Mouse (Mus musculus) WW6 (cell line): Measurements from ENCODE around the gene Gm21970.
"Not testable (repeated sequence)": the region's sequence is repeated elsewhere in the genome, so short reads cannot be mapped to it uniquely, and the experiment has no call there.

Source experiments
- DNase-seq: peaks from one replicate; pipeline ENCODE4 v3.0.0-alpha.2; 2013; ENCODE audit warnings: low read depth, low spot score

Gene Gm21970

DNA sequence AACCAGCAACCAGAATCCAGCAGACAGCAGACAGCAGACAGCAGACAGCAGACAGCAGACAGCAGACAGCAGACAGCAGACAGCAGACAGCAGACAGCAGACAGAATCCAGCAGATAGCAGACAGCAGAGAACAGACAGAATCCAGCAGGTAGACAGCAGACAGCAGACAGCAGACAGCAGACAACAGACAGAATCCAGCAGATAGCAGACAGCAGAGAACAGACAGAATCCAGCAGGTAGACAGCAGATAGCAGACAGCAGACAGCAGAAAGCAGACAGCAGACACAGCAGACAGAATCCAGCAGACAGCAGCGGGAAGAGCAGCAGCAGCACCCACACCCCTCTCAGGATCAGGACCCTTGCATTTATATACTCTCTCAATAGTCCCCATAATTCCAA lies 47.1 kb downstream of the Gm21970 start:
- not testable (repeated sequence) for DNase-seq

DNA sequence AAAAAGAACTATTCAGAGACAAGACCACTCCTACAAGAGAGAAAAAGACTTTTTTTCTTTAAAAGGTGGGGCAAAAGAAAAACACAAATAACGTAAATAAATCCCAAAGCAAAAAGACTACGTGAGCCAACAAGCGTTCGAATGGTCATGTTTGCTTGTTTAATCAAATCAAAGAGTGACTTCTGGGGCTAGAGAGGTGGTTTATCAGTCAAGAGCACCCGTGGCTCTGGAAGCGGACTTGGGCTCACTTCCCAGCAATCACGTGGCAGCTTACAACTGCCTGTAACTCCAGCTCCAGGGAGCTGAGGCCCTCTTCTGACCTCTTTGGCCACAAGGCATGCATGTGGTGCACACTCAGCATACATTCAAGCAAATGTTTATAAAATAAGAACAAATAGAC lies 49.8 kb downstream of the Gm21970 start:
- DNase-seq = no peak

GRCm38 (mm10) chr16:91441811-91442240 lies 50.3 kb downstream of the Gm21970 start:
- no peak for DNase-seq

- DNase-seq = no peak
Observed at GRCm38 (mm10) chr16:91442446-91442845, 50.9 kb downstream of the Gm21970 start.

DNA sequence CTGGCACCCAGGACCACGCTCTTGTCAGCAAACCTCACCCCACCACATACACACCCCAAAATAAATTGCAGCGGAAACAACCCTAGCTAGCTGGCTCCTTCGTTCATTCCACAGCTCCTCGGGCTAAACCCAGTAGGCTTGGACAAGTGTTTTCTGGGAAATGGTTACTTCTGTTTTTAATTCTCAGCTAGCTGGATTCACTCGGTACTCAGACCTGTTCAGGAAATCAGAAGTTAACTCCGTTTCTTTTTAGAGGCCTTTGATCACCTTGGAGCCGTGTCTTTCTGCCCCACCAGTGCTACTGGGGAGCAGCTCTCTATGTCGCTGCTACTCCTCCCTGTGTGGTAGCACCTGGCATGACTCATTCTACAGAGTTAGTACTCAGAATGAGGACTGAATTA lies 51.7 kb downstream of the Gm21970 start:
- DNase-seq = no peak

DNA sequence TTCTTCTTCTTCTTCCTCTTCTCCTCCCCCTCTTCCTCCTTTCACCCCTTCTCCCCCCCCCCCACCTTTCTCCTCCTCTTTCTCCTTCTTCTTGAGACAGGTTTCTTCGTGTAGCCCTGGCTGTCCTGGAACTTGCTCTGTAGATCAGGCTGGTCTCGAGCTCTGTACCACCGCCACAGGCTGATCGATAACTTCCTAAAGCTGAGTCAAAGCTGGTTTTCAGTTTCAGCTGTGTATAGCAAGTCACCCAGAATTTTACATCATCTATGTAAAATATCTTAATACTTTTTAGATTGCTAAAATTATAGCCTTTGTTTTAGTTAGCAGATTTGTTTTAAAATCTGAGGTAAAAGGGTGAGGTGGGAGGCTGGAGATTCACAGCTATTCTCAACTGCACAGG lies 53.3 kb downstream of the Gm21970 start:
- no peak for DNase-seq

DNA sequence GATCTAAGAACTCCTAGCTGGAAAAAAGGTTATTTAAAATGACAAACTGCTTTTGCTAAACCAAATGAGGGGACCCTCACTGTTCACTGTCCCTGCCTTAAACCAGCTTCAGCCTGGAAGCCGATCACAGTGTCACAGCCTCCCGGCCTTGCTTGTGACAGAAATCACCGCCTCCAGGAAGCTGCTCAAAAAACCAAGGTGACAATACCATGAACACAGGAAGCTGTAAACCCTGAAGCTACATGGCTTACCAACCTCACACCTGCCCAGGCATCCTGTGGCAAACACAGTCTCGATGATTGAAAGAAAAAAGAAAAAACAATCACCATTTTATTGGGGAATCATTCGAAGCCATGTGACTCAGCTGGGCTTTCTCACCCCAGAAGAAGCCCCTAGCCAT lies 54.0 kb downstream of the Gm21970 start:
- no peak for DNase-seq

GRCm38 (mm10) chr16:91446778-91447511 lies 55.4 kb downstream of the Gm21970 start:
- no peak for DNase-seq

GRCm38 (mm10) chr16:91447512-91447900 lies 56.0 kb downstream of the Gm21970 start:
- no peak for DNase-seq

GRCm38 (mm10) chr16:91448088-91448487 lies 56.6 kb downstream of the Gm21970 start:
- no peak for DNase-seq

DNA sequence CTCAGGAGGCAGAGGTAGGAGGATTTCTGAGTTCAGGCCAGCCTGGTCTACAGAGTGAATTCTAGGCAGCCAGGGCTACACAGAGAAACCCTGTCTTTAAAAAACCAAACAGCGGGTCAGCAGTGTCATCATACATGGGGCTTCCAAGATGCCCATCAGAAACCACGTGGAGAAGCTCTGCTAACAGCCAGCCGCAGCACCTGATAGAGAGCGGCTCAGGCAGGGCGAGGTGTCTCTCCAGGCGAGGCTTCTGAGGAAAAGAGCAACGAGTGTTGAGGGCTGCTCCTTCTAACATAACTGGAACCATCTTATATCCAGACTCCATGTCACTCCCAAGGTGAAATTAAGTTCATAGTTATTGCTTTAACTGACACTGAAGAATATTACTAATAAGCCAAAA lies 57.4 kb downstream of the Gm21970 start:
- DNase-seq = no peak

DNA sequence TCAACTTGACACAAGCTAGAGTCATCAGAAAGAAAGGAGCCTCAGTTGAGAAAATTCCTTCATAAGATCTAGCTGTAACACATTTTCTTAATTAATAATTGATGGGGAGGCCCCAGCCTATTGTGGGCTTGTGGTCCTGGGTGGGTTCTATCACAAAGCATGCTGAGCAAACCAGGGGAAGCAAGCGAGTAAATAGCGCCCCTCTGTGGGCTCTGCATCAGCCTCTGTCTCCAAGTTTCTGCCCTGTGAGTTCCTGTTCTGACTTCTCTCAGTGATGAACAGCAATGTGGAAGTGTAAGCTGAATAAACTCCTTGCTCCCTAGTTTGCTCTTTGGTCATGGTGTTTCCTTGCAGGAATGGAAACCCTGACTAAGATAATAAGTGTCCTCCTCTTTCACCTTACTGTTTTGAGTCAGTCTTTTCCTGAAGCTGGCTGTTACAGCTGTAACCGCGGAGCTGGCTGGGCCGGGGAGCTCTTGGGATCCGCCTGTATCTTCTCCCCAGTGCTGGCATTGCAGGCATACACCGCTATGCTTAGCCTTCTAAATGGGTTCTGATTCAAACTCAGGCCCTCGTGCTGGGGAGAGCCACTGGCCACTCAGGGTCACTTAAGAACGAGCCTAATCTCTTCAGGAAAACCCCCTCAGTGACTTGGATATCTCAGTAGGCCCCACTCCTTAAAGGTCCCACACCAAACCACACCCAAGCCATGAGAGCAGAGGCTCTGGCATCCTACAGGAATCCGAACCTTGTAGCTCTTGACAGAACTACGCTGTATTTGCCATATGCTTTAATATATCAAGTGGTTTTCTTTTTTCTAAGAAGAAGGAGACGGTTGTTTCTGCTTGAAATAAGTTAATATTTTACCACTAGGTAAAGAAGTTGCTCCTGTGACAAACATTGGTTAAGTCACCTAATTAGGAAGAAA lies 58.9 kb downstream of the Gm21970 start:
- no peak for DNase-seq

DNA sequence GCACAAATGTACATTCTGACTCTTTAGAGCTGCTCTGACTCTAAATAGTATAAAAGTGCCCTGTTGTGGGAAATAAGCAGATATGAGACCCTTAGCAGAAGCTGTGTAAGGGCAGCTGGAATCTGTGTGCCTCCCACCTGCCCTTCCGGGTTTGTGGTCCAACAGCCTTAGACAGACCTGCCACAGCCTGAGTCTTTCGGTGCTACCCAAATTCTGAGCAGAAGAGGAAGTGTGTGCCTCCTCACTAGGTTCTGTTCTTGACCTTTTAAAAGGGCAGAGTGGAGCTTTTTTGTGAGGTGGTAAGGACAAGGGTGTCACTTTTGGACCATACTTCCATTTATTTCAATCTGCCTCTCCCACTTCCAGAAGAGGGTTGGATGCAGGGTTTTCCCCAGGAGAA lies 60.4 kb downstream of the Gm21970 start:
- DNase-seq = no peak

GRCm38 (mm10) chr16:91452363-91452896 lies 60.9 kb downstream of the Gm21970 start:
- DNase-seq = no peak

- DNase-seq = no peak
Observed at GRCm38 (mm10) chr16:91455868-91456267, 64.3 kb downstream of the Gm21970 start.

DNA sequence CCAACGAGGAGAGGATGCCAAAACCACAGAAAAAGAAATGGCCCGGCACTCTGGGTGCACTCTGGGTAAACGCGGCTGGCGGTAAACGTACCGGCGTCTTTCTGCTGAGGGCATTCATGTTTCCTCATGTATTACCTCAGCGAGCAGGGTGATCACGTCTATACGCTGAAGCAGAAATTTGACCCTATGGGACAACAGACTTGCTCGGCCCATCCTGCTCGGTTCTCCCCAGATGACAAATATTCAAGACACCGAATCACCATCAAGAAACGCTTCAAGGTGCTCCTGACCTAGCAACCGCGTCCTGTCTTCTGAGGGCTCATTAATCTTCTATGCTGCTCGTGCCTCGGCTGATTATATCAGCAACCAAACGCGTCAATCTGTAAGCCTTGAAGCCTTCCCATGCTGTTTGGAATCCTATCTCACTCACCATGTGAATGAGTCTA lies 66.8 kb downstream of the Gm21970 start:
- DNase-seq = no peak

GRCm38 (mm10) chr16:91458976-91459375 lies 67.5 kb downstream of the Gm21970 start:
- DNase-seq = no peak

DNA sequence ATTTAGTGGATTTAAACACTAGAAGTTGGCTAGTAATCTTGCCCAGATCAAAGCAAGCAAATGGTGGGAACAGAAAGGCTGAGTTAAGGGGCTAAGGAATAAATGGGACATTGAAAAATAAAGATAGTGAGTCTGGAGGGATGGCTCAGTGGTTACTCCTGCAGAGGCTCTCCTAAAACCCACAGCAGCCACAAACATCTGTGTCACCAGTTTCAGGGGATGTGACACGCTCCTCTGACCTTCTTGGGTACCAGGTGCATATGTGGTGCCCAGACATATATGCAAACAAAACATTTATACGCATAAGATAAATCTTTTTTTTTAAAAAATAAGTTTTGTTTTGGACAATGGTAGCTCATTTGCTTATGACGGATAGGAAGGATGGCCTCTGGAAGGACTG lies 67.9 kb downstream of the Gm21970 start:
- DNase-seq = no peak

GRCm38 (mm10) chr16:91459841-91460370 lies 68.4 kb downstream of the Gm21970 start:
- no peak for DNase-seq

- DNase-seq = no peak
Observed at GRCm38 (mm10) chr16:91461066-91461638, 69.6 kb downstream of the Gm21970 start.

DNA sequence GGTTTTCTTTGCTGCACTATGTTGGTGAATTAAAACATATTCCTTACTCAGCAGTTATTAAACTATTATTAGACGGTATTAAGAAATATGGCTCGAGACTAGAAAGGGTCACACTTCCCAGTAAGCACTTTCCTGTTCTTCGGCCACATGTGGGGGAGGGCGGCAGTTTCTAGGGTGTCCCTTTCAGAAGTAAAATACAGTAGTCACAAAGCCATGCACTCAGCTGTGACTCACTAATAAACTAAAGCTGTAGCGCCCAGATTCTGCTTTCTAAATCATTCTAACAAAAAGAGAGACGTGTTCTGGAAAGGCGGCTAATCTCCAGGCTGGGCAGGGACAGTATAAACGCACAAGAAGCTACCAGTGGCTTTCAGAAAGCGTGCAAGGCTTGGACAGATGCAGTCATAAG lies 70.3 kb downstream of the Gm21970 start:
- DNase-seq = no peak

- no peak for DNase-seq
Observed at GRCm38 (mm10) chr16:91462644-91463043, 71.1 kb downstream of the Gm21970 start.
